Mouse (Mus musculus) right cerebral cortex, postnatal 14 days (tissue): Measurements from ENCODE around the gene Ier5.
A peak's percentile ranks its signal among the peaks of the same experiment; 100 is the strongest.

Experiments used
- DNase-seq: peaks from one replicate; pipeline ENCODE4 v3.0.0; 2022

The Ier5 gene

DNA sequence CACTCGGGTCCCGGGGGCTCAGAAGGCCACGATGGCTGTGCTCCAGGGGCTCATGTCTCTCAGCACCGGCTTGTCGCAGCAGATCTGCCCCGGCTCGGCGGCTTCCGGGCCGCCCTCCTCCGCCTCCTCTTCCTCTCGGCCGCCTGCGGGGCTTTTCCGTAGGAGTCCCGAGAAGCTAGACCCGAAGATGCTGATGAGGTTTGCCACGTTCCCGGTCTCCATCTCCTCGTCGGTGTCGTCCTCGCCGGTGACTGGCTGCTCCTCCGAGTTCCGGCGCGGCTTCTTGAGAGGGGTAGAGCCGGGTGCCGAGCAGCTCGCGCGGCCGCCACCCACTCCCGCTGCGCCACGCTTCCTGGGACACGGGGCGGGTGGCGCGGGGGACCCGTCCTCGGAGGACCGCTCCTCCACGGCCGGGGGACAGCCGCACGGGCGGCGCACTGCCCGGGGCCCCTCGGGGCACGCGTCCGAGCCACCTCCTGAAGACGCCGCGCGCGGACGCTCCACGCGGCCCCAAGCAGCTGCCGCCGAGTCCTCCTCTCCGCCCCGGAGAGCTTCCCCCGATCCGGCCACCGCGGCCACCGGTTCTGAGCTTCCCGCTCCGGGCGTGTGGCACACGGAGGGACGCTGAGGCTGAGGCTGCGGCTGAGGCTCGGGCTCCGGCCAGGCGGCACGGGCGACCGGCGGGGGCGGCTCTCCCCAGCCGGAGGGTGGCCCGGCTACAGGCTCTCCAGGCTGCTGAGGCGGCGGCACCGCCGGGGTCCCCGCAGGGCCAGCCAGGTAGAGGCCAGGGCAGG is 753 bp downstream of the Ier5 start:
- DNase-seq: peak; percentile 67

DNA sequence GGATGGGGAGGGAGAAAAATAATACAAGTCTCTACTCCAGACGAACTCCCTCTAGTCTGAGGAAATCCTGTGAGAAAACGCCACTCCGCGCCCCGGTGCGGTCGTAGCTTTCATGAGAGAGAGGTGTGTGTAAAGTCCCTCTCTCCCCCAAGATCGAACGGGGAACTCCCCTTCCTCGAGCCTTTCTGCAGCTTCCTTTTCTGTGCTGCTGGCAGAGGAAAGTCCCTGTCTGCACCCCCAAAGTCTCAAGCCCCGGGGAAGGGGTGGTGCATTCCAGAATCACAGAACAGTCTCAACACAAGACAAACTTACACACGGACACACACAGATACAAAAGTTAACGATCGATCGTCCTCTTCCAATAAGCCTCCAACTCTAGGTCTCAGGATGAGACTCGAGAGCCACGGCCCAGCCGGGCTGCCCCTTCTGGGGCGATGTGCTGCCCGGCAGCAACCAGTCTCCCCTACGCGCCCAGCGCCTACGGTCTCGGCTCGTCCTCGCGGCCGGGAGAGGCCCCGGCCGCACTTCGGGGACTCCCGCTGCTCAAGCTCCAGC is 1.4 kb downstream of the Ier5 start:
- DNase-seq: peak; percentile 35

DNA sequence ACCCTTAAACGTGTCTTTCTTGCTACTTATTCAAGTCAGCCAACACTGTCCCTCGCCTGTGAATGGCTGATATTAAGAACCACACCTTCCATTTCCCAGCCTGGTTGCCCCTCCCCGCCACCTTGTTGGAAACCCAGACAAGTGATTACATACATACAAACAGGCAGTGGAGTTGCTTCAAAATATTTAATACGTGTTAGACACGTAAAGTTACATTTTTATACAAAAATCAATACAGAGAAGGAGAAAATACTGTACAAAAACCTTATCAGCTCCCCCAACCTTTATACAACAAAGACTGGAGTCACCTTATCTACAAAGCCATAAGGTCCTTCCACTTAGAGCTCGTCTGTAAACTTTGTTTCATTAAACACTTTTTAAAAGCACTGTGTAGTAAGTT is 2.1 kb downstream of the Ier5 start:
- DNase-seq: no peak

DNA sequence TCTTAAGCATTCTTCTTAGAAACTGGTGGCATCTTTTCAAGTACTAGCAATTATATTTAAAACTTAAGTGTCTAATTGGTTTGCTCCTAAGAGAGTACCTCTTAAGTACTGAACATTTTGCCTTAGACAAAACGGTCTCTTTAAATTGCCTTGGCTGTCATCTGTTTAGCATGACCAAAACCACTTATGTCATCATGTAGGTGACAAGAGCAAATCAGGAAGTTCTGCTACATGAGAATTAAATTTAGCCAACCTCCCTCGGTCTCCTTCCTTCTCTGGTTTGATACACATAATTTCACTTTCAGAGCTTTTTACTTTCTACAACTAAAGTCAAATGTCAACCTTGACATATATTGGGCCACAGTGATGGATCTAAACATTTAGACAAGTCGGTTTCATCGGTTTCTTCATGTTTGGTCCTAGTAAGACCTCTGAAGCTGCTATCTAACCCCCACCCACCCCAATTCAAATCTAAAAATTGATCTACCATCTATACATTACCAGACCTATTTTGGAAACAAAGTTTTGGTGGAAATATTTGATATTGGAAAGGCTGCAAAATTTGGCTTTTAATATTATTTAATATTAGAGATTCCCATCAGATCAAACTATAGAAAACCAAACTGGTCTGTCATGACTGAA is 2.7 kb downstream of the Ier5 start:
- no peak for DNase-seq

DNA sequence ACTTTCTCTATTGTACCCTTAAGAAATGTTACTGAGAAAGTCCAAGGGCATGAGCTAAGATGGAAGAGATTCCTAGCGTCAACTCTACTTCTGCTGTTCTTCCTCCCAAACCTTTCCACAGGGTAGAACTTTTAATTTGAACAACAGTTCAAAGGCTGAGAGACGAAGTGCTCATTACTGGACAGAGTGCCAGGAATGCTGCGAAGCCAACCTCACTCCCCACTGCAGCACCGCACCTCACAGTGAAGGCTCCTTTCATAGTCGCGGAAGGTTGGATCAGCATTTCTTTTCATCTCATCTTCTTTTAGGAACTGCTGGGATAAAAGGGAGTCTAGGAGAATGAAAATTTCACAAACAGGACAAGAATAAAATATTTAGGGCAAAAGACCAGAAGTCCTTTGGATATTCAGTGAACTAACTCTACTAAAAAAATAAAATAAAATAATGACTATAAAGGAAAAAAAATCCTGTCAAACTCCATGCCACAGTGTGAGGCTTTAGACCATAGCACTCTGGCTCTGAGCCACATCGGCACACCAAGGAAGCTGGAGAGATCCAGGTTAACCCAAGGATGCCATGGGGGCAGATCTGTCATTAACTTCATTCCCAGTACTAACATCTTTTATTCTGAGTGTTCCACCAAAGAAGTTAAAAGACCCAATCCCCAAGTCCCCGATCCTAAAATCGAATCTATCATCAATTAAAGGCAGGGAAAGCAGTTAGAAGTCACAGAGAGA is 5.3 kb downstream of the Ier5 start:
- no peak for DNase-seq

DNA sequence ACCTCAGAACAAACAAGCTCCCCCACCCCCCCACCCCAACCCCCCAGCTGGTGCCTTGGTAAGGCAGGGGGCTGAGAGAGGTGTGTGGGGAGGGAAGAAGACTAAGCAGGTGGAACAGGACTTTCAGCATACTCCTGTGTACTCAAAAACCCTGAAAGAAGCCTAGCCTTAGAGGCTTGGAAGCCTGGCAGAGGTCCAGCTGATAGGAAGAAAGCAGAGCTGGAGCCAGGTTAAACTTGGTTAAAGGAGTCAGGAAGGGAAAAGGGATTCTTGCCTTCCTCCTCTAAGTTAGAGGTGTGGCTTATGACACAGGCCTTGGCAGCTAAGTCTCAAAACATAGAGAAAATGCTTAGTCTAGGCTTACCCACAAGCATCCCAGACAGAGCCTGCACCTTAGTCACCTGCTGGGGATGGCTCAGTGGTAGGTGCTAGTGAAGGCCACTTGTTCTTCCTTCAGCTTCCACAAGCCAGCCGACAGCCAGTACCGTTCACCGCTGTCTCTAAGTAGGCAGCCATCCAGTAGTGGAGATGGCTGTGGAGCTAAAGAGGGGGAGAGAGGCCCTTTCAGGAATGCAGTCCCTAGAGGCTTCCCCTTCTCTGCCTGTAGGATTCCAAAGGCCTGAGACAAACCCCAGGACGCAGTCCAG is 6.2 kb downstream of the Ier5 start:
- no peak for DNase-seq

DNA sequence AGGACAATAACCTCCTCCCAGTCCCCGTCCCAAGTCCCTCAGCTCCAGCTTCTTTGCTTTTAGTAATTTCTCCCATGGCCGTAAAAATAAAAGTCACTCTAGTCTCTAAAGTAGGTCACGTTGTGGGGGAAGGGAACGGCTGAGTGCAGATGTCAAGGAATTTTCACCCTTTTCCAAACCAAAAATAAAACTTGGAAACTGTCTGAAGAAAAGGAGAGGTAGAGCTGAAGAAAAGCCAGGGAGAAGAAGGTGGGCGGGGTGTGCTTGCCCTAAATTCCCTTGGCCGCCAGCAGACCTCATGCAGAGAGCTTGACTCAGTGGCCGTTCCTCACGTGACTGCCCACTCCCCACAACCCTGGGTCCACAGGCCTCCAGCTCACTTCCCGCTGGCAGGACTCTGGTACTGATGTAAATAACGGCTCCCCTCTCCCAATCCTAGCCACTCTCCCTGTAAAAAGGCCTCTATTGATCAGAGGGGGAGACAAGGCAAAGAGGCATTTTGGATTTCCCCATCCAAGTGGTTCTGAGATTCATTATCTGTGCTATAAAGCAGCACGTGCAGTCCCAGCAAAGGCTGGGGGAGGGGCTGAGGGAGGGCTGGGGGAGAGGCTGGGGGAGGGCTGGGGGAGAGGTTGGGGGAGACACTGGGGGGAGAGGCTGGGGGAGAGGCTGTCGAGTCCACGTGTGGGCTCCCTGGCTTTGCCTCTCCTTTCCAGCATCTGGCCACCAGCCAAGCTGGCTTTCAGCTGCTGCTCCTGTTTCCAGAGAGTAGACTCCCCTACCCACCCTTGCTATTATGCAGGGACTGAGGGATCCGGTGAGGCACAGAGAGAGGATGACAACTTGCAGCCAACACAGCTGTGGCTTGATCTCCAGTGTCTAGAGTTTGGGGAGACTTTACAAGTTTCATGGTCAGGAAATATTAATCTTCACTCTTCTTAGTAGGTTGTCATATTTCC is 7.3 kb downstream of the Ier5 start:
- peak; percentile 77 for DNase-seq

DNA sequence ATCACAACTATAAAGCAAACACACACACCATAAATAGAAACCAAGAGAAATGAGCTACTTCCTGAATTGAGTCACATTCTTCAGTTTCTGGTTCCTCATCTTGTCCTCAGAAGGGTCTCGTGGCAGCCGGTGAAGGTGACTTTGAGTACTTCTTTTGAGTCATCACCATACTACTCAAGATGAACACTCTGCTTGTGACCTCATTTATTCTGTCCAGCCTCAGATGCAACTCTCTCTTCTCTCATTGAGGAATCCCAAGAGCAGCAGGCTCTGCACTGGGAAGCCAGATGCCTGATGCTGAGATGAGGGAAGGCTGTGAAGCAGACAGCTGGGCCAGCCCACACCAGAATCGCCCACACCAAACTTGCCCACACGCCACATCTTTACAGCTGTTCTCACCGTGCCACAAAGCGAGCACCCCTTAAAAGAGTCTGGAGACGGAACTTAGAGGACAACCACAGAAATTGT is 8.0 kb downstream of the Ier5 start:
- DNase-seq: peak; percentile 33

DNA sequence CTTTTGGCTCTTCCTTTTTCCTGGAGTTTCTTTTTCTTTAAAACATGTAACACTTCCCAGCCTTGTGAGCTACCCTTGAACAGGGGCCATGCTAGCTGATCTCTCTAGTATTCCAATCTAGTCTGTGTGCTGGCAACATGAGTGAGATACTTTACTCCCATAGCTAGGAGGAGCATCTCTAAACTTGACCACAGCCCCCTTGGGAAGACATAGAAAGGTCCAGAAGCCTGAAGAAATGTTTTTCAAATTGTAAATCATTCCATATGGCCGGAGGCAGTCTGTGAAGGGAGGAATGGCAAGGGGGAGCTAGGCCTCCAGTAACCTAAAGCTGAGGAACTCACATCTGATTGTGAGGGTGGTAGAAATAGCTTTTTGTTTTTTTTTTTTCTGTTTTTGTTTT is 8.7 kb downstream of the Ier5 start:
- no peak for DNase-seq

DNA sequence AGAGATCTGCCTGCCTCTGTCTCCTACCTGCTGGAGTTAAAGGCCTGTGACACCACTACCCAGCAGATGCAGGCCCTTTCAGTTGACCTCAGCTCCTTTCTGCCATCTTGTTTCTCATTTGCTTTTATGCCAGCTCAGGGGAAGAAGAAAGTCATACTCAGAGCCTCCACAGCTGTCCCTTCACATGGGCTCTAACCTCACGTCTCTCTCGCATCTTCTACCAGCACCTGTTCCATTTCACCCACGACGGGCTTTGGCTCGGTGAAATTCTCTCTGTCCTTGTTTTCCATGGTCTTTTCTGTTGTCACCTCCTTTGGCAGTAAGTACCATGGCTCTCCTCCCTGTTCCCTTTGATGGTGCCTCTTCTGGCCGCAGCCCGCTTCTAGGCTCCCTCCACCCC is 9.1 kb downstream of the Ier5 start:
- no peak for DNase-seq

DNA sequence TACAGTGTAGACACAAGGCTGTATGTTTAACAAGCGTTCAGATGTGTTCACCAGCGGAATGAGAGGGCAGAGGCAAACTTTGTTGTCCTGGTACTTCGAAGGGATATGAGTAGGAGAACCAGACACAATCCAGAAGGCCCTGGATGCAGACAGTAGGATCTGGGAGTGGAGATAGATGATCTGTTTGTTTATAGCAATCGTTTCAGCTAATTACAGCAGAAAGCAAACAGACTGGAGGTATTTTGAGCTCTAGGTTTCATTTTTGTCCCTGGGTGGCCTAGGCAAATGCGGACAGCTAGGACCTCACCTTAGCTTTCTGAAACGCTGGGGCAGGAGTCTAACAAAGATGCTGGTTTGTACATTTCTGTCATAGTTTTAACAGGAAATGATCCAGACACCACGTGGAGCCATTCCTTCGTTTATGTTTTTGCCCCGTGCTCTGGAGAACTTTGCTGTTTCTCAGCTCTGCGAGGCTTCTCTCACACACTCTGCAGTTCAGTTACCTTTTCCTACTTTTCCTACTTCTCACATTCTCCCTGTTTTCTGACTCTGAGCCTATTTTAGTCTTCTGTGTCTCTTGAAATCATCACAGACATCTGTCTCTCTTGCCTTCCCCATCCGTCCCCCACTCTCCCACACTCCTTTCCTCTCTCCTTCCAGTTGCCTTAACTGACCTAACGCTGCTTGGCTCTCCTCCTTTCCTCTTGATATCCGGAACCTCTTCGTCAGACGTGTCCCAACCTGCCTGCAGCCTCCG is 10.4 kb downstream of the Ier5 start:
- DNase-seq: no peak

DNA sequence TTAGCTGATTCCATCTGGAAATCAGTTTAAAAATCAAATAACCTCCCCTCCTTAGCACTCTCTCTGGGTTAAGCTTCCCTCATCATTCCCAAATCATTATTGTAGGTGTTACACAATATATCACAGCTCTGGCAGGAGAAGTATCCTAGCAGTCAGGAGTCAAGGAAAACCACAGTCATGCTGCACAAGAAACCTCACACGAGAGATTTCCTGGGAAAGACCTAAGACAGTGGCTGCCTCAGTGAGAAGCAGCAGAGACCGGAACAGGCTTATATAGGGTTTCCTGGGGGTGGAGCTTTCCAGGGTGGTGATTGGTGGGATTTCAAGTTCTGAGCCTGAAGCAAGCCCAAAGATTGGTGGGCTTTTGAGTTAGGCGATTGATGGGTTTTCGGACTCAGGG is 11.4 kb downstream of the Ier5 start:
- DNase-seq: no peak

DNA sequence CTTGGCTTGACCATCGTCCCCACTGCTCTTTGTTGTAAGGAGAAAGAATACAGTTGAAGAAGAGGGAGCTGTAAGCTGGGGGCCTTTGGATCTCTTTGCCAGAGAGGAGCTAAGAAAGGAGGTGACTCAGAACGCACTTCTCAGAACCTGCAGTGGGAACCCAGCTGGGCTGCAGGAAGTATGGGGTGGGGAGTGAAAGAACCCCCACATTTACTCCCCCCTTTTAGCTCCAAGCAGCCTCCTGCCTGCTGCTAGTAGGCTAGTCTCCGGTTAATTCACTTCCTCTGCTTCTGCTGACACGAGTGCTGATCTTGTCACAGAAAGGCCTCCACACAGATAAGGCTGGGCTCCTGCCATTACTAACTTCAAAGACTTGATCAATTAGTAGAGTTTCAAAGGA is 12.5 kb downstream of the Ier5 start:
- no peak for DNase-seq

DNA sequence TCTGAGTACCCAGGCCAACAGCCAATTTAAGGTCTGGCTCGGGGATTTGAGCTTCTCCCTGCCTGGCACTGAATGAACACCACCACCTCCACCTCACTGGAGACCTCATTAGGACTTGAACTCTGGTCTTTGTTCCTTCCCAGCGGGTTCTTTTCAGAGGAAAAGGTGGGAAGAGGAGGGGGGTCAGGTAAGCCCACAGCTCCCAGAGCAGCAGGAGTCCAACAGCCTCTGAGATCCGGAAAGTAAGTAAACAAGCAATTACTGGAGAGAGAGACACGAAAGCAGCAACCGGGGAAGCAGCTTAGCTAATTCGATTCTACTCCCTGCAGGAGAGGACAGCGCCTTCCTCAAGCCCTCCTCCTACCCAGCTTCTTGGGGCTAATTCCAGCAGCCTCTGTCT is 13.0 kb downstream of the Ier5 start:
- no peak for DNase-seq

DNA sequence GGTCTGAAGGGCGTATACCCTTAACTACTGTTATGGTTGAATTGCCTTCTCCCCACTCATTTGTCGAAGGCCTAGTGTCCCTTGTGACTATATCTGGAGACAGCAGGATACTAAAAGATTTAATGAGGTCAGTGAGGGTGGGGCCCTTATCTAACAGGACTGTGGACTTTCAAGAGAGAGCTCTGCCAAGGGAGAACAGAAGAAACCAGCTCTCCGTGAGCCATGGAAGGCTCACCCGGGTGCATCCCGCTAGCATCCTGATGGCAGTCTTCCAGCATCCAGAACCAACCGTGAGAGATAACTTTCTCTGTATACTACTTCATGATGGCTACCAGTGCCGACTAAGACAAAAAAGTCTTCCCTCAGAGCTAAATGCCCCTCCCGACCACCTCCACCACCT is 14.6 kb downstream of the Ier5 start:
- no peak for DNase-seq

DNA sequence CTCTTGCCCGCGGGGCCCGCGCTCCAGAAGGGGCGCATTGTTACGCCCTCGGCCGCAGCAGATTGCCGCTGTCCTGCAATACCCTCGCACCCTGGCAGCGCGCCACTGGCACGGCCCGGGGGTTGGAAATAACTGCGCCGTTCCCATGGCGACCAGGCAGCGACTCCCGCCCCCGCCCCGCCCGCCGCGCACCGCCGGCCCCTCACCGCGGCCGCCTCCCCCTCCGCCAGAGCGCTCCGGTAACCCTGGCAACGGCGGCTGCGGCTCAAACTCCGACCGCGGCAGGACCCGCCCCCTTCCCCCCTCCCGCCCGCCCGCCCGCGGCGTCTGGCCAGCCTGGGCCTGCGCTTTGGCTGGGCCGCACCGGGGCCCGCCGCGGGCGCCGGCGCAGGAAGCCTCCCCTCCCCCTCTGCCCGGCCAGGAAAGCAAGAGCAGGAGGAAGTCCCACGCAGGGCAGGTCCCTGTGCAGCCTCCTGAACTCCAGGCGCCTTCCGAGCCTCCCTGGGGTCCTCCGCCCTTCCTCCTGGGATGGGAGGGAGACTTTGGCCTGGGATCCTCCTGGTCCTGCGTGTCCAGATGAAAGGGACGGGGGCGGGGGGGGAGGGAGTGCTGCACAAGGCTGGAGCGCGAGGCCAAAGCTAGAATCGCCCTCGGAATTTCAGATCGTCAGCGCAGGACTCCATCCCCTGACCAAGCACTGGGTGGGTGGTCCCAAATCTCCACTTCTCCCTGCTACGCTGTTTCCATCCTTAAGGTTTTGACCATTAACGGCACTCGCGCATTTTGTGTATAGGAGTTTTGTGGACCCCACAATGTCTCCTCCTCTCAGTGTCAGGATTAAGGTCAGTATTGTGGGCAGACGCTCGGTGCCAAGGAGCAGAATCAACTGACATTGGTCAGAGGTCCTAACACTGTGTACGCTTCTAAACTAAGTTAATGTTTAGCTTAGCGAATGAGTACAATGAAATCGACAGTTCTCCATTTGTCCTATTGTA is 15.9 kb downstream of the Ier5 start:
- peak; percentile 98 for DNase-seq

DNA sequence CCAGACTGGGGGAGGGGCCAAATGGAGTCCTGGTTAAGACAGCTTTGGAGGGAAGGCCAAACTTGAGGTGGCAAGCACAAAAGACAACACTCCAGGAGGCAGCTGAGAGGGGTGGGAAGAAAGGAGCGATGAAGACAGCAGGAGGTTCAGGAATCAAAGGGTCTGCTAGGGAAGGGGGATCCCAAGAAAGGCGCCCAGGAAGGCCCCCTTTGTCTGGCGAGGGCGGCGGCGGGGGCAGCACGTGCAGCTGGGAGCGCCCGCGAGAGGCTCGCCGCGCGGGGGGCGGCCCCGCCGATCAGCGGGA is 16.5 kb downstream of the Ier5 start:
- no peak for DNase-seq

DNA sequence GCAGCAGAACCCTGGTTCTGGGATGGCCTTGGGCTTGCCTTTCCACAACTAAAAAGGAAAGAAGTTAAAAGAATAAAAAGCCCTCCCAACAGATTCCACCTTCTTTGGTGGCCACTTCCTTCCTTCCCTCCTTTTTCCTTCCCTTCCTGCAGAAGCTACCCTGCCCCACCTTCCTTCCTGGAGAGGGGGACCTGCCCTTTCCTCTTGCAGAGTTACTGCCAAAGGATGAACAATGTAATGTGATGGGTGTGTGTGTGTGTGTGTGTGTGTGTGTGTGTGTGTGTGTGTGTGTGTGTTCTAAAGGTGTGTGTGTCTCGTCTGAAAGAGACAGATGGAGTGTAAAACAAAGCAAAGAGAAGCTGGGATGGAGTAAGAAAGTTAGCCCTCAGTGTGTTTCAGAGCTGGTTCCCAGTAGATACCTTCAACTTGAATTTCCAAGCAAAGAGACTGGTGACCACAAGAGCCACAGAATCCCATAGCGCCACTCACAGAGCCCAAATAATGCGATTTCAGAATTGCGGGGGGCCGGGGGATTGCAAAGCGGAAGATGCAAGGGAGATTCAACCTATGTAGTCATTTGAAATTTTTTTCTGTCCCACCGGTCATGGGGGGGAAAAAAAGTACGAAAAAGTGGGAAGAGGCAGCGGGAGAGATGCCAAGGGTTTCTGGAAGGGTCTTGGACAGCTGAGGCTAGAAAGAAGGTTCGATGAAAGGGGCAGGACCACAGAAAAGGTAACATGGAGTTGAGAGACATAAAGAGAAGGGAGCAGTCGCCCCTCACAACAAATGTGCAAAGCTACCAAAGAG is 17.1 kb downstream of the Ier5 start:
- no peak for DNase-seq

DNA sequence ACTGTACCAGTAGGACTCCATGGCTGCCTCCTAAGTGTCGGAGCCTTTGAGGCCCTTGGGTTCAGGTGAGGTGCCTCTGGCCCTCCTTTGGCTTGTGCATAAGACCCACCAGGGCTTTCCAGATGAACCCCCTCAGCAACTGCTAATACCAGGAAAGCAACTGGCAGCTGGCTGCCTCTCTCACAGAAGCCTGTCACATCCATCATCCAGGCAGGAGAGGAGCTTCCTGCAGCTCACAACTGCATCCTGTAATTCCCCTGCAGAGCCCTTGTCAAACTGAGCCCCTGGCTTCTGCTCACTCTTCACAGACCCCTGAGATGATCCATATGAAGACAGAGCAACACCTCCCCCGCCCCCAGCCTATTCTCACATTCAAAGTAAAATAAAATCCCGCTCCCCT is 21.8 kb downstream of the Ier5 start:
- DNase-seq: no peak
